Mouse (Mus musculus) cerebellum, adult 8-10 months (tissue): Measurements from ENCODE around the gene Lrrk2.
A peak's percentile ranks its signal among the peaks of the same experiment; 100 is the strongest.

ENCODE experiments used
- DNase-seq: peaks from one replicate; pipeline ENCODE4 v3.0.0; 2022

Lrrk2 gene

DNA sequence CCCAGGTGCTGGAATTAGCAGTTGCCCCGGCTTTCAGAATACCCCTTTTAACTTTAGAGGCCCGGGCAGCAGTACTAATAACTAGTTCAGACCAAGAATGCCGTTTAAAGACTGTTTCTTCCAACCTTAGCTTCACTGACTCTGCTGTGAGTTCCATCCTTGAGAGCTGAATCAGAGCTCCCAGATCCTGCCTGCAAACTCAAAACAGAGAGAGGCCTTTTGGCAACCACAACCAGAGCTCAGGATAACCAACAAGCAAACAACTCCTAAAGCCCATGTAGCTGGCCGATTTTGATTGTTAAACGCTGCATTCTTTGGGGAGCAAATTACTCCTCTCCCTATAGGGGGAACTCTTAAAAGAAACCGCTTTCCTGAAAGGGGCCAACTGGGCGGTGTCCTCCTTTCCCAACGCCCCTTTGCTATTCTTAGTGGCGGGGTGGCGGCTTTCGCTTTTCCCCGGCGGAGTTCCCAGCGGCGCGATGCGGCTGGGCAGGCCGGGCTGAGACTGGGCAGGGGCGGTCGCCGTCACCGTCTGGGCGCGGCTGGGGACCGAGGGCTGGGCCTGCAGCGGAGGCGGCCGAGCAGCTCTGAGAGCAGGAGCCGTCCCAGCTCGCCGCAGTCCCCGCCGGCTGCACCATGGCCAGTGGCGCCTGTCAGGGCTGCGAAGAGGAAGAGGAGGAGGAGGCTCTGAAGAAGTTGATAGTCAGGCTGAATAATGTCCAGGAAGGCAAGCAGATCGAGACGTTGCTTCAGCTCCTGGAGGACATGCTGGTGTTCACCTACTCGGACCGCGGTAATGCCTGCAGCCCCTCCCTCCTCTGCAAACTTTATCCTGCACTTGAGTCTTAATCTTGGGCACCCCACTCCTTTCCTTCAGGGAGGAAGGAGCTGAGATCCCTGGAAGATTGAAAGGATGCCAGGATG, at the start of gene Lrrk2:
Gene Lrrk2, plus strand, starts transcription at position 531 of the 924 bp plus-strand sequence.
- peak; percentile 76 for DNase-seq

DNA sequence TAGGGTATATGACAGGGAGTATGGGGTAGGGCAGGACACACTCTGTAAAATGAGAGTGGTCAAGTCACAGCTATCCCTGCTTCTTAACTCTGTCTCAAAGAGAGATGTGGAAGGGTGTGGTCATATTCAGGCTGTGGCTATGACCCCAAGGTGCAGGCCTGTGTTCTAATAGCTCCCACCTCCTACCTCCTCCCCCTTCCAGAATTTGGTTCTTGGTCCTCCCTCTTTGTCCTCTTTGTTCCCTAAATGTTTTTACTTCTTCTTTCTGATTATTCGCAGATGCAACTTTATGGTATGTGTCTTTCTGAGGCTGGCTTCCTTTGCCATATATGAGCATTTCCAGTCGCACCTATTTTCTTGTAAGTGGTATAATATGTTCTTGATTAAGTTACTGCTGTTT, 48.5 kb upstream of the Lrrk2 start:
- DNase-seq: no peak

DNA sequence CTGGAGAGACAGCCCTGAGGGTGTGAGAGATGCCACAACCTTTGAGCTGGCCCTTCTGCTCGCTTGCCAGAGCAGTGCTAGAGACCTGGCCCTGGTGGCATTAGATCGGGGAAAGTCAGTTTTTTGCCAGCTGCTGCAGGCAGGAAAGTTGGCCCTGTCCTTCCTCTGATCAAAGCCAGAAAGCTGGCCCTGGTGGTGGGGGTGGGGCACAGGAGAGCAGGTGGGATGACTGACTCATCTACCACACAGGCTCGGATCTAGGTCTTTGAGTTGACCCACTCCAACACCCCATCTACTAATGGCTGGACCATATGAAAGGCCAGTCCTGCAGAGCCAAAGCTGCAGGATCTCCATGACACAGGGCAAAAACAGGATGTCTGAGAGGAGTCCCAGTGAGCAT, 43.8 kb upstream of the Lrrk2 start:
- DNase-seq: peak; percentile 16

DNA sequence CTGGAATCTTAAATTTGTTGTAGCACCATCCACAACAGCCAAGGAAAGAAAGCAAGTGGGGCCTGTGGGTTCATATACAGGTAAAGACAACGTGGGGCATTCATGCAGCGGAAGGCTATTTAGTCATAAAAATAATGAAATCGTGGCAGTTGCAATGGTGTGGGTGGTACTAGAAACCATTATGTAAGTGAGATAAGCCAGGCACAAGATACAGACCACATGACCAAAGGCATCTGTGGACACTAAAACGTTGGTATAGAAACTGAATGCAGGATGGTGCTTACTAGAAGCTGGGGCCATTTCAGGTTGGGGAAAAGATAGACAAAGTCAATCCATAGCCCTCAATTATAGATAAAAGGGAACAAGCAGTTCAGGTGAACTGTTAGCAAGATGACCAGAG, 40.5 kb upstream of the Lrrk2 start:
- DNase-seq: no peak

DNA sequence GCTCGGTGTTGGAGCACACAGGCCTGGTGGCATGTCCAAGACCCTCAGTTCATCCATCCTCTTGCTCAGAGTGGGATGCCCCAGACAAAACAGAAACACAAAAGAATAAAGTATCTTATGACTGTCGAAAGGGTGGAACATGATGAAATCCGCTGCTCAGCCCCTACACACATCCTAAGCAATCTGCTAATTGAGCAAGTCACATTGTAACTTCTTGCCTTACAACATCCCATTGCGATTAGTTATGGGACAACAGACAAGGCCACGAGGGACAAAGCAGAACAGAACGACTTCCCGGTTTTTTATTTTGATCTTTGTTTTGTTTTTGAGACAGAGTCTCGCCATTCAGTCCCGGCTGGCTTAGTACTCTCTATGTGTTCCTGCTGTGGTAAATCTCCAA, 39.9 kb upstream of the Lrrk2 start:
- no peak for DNase-seq

DNA sequence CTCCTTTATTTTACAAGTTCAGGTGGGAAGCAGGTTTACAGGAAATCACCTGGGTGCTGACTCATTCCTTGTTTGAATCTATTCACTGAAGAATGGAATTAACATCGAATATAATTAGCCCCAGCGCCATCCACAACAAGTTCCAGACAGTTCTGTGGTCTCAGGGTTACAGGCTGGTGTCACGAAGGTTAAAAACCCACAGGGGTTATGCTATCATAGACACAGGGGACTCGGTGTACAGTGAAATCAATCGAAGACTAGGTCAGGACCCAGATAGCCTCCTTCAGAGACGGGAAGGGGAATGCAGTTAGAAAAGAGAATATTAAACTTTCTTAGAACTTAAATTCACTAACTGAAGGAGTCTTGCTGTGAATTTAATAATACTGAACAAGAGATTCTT, 39.2 kb upstream of the Lrrk2 start:
- DNase-seq: no peak

DNA sequence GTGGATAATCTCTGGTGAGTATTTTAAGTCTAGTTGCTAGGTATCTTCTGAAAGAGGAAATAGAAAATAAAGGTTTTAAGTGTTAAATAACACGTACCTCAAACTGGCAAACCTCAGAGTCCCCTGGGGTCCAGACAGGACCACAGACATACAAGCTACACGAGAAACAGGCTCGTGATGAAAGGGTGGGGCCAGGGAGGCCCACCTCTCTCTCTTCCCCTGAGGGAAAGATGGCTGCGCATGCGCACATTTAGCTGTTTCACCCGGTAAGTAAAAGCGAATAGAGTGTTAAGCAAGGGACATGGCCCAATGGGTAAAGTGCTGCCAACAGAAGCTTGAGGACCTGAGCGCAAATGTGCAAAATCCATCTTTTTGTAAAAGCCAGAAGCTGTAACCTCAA, 38.7 kb upstream of the Lrrk2 start:
- DNase-seq: no peak

DNA sequence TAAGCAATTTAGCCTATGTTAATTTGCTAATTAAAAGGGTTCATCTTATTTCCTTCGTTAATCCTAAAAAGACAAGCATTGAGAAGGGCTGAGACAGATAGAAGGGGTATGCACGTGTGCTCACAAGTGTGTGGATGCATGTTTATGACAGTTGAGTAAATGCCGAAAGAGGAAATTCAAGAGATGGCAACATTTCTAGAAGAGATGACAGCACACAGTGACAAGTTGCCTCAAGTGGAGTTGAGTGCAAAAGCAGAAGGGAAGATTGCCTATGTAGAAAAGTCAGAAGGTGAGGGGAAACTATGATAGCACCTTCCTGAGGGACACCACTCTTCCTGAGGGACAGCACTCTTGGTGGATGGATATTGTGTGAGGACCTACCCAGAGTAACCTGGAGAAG, 31.3 kb upstream of the Lrrk2 start:
- DNase-seq: no peak

DNA sequence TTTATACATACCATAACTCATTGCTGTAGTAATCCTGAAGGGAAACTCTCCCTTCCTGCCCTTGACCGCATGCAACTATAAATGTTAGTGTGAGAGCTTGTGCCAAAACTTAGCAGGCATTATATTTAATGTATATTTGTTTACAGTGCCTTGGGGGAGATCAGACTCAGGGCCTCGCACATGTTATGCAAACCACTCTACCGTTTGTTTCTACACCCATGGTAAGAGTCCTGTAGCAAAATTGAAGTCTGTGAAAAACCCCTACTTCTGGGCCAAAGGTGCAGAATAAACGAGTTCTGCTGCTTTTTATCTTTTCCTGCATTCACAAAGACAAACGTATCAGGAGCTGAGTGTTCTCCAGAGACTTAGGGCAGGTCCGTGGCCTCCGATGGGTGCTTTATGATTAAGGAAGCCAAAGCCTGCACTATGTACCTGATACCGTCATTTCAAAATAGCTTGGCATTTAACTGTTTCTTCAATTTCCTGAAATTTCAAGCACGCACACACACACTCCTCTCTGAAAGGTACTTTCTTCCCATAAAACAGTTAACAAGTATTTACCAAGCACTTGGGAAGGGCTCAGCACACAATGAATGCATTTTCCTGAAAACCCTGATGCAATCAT, 30.2 kb upstream of the Lrrk2 start:
- DNase-seq: no peak

DNA sequence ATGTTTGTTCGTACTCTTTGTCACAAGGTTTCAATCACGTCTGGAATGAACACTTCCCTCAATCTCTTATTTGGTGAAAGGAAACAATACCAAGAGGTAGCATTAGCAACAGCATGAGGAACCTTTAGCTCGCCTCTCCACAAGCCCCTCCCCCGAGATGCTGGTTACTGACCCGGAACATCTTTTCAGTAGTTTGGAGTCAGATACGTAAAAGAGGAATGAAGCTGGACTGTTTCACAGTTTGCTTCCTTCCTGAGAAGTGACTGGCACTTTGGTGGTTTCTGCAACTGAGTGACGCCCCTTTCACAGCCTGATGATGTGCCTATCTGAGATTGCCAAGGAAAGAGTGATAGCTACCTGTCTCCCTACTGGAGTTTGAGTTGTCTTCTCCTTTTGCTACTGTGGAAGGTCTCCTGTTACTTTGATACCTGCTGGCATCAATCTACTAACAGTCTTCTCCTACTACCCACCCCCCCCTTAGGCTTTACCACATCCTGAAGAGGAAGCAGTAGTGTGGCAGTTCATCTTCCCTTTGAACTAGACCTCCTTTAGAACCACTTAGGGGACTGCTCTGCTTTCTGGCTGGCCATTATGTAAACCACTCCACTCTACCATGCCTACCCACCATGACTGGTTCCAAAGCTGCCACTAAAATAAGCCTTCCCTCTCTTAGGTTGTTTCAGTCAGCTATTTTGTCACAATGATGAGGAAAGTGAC, 29.2 kb upstream of the Lrrk2 start:
- DNase-seq: no peak

DNA sequence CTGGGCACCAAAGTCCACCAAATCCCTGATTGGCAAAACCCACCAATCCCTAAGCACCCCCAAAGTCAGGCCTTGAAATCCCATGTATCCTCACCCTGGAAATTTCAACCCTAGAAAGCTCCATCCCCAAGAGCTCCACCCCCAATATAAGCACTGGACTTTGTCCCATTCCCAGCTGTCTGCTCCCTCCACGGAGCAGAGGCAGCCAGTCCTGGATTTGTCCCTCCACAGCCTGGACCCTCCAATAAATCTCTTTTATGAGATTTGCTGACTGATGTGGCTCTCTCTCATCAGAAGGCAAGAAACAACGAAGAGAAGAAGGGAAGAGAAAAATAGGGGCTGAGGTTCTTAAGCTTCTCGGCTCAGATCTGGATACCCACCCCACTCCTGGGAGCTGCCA, 22.7 kb upstream of the Lrrk2 start:
- no peak for DNase-seq

DNA sequence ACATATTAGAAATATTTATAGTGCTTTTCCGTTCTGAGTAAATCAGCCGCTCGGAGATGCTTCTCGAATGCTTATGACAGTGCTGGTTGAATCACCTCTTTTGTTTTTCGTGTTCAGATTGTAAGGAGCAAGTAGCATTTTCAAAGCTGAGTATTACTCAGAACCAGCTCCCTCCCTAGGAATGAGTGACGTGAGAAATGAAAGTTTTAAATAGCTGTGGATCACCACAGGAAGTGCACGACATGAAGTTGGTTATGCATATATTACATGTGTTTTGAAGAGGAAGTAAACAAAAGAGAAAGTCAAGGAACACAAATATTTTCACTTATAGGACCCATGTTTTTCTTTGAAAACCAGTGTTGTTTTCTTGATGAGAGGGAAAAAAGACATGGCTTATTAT, 21.5 kb upstream of the Lrrk2 start:
- DNase-seq: no peak

DNA sequence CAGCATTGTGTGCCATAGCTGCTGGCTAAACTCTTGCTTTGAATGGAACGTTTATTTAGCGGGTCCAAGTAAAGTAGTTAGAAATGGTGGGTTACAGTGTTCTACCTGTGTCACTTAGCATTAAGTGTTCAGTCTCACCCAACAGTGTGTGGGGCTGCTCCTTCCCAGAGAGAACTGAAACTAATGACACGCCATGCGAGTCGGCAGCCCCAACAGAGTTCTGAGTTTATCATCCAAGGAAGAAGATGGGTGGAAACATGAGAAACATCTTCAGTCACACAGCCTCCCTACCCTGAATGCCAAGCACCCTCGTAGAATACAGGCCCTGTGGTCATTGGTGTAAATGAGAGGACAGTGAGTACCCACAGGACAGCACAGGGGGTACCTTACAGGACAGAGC, 14.7 kb upstream of the Lrrk2 start:
- DNase-seq: no peak

DNA sequence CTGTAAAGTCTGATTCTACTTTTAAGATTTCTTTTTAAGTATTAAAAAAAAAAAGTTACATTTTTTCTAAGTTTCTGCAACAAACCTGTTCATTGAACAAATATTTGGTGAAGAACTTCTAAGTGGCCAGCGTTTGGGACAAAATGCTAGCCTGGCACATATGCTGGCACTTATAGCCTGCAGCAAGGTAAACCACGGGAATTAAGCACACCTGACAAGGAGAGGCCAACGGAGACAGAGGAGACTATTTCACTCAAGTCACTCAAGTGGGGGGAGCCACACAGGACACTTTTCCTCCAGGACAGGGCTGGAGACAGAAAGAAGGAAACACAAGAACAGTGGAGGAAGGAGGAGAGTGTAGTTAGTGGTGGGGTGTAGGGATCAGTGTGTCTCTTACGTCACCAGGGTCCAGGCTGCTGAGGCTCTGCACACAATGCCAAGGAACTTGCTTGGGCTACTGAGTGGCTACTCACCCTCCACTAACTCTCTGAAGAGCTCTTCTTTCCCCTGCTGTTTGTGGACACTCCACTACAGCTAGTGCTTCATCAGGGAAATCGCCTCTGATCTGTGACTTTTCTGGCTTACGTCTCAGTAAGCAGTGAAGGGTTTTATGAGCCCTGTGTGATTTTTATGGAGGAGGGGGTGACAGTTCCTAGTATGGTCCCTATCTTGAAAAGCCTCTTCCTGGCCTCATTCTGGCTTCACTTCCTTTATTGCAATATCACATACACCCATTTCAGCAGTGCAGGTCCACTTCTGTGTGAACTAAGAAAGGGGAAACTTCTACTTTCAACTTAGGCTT, 12.5 kb upstream of the Lrrk2 start:
- DNase-seq: no peak

DNA sequence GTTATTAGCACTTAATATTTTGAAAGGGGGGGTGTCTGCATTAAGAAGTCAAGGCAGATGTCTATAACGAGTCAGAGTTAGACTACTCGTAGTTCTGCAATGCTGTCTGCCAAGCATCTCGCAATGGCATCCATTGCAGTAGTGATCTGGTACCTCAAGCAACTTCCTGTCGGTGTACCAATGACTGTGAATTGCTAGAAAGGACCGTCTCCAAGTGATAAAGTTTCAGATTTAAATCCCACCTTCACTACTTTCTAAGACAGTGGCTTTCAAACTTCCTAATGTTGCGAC, 12.0 kb upstream of the Lrrk2 start:
- DNase-seq: no peak

DNA sequence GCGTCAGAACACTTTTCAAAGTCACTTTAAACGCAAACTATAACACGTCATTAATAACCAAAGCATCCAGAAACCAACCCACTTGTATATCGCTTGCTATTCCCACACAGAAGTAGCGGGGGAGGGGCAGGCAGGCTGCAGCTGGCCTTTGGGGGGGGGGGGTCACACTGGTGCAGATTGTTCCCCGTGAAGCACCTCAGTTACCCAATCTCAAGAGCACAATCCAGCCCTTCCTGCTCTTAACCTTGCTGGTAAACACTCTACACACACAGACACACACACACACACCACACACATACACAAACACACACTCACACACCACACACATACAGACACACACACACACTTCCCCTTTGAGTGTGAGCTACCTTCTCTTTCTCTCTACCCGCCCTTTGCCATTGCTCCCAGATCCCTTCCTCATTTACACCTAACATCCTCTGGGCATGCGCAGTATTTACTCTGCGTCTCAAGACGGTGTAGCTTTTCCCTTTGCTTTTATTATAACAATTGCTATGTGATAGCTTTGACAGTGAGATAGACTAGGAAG, 8.3 kb upstream of the Lrrk2 start:
- no peak for DNase-seq

DNA sequence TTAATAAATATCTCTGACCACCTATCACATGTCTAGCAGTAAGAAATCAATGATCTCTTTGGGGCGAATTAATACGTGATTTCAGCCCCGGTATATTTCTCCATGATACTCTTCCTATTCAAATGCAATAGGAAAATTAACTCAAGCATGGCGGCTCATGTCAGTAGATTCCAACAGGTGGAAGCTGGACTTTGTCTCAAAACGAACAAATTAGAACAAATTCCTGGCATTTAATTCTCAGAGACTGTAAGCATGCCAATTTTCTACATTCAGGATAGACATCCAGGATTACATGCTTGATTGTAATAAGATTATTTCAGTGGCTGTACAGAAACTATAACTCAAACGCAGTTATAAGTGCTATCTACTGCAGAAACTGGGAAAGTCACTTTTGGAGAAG, 7.4 kb upstream of the Lrrk2 start:
- no peak for DNase-seq

DNA sequence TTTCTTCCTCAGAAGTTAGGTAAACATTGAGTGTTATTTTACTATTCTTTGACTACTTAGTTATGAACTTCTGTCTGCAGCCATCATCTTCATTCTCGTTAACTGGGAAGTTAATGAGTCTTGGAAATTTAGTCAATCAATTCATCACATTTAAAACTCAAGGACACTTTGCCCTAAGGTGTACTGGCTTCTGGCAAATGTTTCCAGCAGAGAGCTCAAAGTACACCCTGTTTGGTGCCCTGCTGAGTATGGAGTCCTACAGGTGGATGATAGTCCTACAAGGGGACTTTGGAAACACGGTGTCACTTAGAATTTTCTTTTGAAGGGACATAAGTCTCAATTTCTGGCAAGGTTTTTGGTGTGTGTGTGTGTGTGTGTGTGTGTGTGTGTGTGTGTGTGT, 1.8 kb upstream of the Lrrk2 start:
- no peak for DNase-seq

DNA sequence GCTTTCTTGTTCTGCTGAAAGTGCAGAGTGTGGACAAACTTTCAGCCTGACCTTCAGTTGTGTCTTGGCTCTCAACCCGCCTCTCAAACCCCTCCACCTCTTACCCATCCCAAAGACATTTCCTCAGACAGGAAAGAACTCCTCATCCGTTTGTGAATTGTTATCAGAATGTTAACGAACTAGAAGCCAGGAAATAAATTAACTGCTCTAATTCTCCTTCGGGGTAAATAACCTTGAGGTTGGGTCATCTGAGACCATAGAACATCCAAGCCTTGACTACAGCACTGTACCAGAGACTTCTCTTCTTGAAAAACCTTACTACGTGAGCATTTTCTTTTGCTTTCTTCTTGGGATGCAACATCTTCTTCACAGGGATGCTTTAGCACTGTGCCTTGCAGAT, 988 bp upstream of the Lrrk2 start:
- DNase-seq: no peak

DNA sequence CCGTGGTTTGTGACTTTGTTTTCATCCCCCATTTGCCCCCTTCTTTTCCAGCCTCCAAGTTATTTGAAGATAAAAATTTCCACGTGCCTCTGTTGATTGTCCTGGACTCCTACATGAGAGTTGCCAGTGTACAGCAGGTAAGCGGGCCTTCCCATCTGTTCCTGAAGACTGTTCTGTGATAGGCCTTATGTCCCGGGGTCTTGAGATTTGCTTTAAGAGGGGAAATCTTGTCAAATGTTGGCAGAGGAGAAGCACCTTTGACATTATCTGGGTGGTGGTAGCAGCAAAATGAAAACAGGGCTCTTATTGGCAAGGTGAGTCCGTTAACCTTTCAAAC, 562 bp downstream of the Lrrk2 start:
- DNase-seq: peak; percentile 37

DNA sequence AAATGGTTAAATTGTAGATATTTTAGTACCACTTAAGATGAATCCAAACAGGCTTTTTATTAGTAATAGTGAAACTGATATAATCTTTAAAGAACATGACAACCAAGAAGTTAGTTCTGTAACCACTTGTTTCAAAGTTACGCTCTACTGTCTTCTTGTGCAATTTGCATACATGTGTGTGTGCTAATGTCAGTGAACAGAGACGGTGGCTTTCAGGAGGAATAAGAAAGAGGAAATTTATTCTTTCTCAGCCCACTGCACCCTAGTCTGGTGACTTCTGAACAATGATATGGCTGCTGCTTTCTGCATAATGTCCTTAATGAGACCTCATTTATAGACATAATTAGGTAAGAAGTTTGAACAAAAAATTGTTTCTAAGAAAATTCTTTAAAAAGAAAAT, 7.1 kb downstream of the Lrrk2 start:
- no peak for DNase-seq

DNA sequence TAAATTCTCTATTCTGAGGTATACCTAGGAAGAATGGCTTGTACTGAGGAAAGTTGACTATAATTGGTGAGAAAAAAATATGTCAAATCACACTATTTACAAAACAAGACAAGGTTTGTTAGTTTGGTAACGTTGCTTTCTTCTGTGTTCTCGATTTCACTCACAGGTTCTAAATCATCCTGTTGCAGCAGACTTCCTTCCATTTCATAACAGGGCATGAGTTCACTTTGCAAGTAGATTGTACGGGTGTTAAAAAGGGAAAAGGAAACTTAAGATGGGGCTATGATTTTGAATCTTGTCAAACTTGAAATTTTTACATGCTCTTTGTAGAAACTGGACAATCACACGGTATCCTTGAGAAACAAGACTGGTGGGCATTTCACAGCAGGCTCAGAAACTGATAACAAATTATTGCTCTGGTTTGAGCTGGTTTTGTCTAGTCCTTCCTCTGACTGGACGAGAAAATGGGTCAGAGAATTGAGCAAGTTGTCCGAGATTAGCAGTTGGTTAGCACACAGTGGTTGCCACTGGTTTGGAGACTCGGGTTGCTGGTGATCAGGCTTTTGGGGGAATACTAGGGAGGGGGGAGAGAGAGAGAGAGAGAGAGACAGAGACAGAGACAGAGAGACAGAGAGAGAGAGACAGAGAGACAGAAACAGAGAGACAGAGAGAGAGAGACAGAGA, 13.0 kb downstream of the Lrrk2 start:
- no peak for DNase-seq

DNA sequence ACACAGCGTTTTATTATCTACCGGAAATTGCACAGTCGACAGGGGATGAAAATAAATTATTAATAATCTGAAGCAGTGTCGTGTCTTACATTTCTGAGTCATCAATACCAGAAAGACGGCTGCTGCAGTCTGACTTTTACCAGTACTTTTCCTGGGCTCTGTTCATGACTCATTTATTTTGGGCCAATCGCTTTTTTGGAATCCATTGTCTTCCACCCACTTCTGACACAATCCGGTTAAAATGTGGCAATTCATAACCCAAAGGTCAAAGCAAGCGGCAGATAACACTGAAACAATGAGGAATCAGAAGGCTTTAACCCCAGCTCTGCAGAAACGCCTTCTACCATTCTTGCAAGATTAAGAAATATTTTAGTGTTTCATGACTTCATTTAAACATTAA, 17.7 kb downstream of the Lrrk2 start:
- no peak for DNase-seq
